Mouse (Mus musculus) megakaryocyte, embryonic 14.5 days (primary cell): ENCODE measurements around the gene Fars2.

Experiments used
- FLI1 ChIP-seq: IDR thresholded peaks from 2 replicates; pipeline ENCODE4 v1.6.1; 2012; ENCODE audit warnings: low read length, inconsistent platforms, mixed read lengths
- GATA1 ChIP-seq: IDR thresholded peaks from 3 replicates; pipeline ENCODE4 v1.6.1; 2012; ENCODE audit warnings: mixed read lengths, low read length, inconsistent platforms, borderline replicate concordance

GRCm38 (mm10) chr13:36723726-36724300, 606.6 kb downstream of the Fars2 start:
- TF ChIP-seq GATA1, result no peak
- TF ChIP-seq FLI1, result no peak
